Mouse (Mus musculus): ENCODE data around the gene Nrip1.

The Nrip1 gene

GRCm38 (mm10) chr16:76319364-76320117 is 54.1 kb downstream of the Nrip1 start:
- in situ Hi-C loops (cut with MboI; ENCODE audit: unreplicated experiment in 2 of 2) = no loop called here

GRCm38 (mm10) chr16:76318331-76318922 is 55.2 kb downstream of the Nrip1 start:
- in situ Hi-C loops (cut with MboI; ENCODE audit: unreplicated experiment in 2 of 2) = no loop called here

DNA sequence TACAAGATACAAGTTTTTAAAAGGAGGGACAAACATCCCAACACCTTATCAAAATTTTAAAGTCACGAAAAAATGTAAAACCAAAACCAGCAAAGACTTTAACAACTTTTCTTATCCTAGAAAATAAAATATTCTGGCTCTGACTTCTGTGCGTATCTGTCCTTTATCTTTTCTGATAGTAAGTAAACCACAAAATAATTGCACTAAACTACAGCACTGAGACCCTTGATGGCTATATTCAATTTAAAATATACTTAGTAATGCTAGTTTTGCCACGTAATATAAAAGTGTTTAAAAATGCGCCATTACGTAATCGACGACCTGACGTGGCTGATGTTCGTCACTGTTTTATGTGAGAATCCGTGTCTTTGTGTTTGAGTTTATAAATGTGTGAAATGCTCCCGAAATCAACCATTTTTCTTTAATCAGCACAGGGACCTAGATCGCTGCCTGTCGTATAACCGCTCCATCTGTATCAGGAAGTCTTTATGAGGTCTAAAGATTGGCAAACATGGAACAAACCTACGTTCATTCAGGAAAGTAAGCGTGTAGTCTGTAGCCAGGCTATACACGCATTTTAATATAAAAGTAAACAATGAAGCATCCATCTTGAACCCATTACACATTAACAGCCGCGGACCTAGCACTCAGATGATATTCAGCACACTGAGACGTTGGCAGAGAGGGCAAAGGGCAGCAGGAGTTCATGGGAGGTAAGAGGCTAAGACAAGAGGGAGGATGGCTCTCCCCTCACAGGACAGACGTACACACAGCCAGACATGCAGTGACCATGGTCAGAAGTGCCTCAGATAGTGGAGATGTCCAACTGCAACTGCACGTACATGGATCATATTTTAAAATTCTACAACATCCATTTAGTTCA is 56.4 kb downstream of the Nrip1 start:
- in situ Hi-C loops (cut with MboI; ENCODE audit: unreplicated experiment in 2 of 2) = no loop called here

DNA sequence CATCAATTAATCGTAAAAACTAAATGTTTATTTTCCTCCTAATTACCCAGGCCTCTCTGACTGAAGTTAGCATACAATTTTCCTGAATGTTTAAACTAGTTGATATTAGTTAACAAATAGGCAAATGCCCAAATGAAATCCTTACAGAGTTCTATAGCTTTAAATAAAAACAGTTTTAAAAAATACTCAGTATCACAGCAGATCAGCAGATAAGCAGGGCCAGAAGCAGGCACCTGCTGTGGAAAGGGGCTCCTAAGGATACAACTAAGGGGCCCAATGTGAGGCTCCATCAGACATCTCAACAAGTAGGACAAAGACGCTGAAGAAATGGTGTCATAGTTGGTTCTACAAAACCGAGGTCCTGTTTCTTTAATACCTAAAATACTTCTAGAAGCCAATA is 58.0 kb downstream of the Nrip1 start:
- in situ Hi-C loops (cut with MboI; ENCODE audit: unreplicated experiment in 2 of 2) = no loop called here

DNA sequence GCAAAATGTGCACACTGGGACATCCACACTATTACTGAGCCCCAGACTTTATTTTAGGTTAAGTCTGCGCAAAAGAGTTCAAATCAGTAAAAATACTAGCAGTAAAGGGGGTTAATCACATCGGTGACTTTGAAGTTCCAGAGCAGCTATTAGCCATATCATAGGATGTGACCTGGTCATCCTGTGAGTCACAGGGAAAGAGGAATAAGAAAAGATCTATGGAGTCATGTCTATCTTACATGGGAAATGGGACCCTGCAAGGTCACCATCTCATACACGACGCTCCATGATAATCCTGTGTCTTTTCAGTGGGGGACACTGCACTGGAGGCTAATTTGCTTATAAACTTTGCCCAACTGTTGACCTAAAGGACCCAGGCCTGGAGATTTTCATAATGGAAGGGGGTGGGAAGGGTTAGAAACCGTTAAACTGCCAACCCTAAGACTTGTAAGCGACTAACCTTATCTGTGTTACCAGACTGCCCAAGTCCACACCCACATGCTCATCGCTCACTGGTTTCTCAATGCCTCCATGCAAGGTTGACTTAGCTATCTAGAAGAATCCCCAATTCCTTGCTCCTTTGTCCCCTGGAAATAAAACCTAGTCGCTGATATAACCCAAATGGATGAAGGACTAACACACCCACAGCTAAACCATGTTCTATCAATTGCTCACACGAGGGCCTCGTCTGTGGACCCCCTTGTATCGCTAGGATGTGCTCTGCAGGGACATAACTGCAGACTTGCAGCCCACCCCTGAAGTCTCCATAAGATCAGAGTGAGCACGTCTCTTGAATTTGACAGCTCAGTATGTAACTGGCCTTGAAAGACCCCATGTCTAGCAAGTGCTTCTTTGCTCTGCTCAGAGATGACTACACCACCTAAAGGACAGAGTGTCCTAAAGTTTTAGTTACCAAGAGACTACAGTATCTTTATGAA is 59.3 kb downstream of the Nrip1 start:
- in situ Hi-C loops (cut with MboI; ENCODE audit: unreplicated experiment in 2 of 2) = no loop called here

DNA sequence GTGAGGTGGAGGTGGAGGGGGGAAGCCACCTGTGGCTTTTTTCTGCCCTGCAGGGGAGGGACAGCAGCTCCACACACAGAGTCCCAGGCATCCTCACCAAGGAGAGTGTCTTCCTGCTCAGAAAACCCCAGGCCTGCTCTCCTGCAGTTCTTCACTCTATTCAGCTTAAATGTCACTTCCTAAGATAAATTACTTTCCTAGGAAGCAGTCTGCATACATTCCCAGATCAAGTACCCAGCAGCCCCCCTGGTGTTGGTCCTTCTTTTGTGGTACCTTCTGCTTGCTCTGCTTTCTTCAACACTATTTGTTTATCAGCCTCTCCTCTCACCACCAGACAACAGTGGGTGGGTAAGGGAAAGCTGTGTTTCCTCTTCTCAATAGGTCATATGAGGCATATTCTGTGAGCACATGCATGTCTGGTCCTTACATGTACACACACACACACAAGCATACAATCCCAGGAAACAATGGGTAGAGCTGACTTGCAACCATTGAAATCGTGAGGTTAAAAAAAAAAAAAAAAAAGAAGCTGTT is 60.7 kb downstream of the Nrip1 start:
- in situ Hi-C loops (cut with MboI; ENCODE audit: unreplicated experiment in 2 of 2) = no loop called here

DNA sequence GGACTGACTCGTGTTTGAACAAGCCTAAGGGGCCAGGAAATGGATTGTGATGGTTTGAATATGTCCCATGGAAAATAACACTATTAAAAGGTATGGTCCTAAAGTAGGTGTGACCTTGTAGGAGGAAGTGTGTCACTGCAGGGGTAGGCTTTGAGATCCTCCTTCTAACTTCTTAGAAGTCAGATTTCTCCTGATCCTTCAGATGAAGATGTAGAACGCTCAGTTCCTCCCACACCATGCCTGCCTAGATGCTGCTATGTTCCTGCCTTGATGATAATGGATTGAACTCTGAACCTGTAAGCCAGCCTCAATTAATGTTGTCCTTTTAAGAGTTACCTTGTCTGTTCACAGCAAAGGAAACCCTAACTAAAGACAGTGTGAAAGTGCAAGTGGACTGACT is 62.8 kb downstream of the Nrip1 start:
- in situ Hi-C loops (cut with MboI; ENCODE audit: unreplicated experiment in 2 of 2) = no loop called here

GRCm38 (mm10) chr16:76310286-76310685 is 63.3 kb downstream of the Nrip1 start:
- in situ Hi-C loops (cut with MboI; ENCODE audit: unreplicated experiment in 2 of 2) = no loop called here

GRCm38 (mm10) chr16:76309280-76309679 is 64.3 kb downstream of the Nrip1 start:
- in situ Hi-C loops (cut with MboI; ENCODE audit: unreplicated experiment in 2 of 2) = no loop called here

DNA sequence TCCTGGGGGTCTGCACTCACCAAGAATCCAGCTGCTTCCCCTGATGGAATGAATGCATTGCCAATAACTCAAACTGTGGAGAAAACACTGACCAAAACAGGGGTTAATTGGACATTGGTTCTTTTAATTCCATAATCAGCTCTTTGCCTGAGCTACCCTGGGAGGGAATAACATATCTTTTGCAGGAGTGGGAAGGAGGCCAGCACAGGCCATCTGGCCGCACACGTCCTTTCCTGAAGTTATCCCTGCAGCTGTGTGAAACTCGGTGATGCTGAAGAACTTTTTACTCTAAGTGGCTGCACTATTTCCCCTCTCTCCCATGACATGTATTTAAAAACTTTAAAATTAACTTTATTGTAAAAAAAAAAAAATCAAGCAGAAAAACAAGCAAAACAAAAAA is 66.6 kb downstream of the Nrip1 start:
- in situ Hi-C loops (cut with MboI; ENCODE audit: unreplicated experiment in 2 of 2) = no loop called here

DNA sequence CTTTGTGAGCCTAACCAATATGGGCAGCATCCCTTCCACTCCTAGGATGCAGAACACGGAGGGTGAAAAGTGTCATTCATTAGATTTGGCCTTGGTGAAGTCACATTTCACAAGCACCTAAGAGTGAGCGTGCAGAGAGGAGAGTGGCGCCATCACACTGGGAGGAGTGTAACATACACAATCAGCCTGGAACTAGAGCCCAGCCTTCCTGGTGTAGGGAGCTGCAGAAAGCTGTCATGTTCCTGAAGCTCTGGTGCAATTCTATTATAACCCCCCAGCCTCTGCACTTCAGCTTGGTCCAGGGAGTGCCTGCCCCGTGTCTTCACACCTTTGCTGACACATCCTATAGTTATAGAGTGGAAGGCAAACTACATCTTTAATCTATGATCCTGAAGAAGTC is 67.2 kb downstream of the Nrip1 start:
- in situ Hi-C loops (cut with MboI; ENCODE audit: unreplicated experiment in 2 of 2) = no loop called here

- in situ Hi-C loops (cut with MboI; ENCODE audit: unreplicated experiment in 2 of 2) = no loop called here
These were observed 70.2 kb downstream of the Nrip1 start for GRCm38 (mm10) chr16:76303436-76303835.

GRCm38 (mm10) chr16:76301728-76302050 is 71.9 kb downstream of the Nrip1 start:
- in situ Hi-C loops (cut with MboI; ENCODE audit: unreplicated experiment in 2 of 2) = no loop called here

- in situ Hi-C loops (cut with MboI; ENCODE audit: unreplicated experiment in 2 of 2) = no loop called here
These were observed 72.4 kb downstream of the Nrip1 start for GRCm38 (mm10) chr16:76301037-76301727.

GRCm38 (mm10) chr16:76300452-76300851 is 73.2 kb downstream of the Nrip1 start:
- in situ Hi-C loops (cut with MboI; ENCODE audit: unreplicated experiment in 2 of 2) = no loop called here

GRCm38 (mm10) chr16:76299511-76299910 is 74.1 kb downstream of the Nrip1 start:
- in situ Hi-C loops (cut with MboI; ENCODE audit: unreplicated experiment in 2 of 2) = no loop called here

DNA sequence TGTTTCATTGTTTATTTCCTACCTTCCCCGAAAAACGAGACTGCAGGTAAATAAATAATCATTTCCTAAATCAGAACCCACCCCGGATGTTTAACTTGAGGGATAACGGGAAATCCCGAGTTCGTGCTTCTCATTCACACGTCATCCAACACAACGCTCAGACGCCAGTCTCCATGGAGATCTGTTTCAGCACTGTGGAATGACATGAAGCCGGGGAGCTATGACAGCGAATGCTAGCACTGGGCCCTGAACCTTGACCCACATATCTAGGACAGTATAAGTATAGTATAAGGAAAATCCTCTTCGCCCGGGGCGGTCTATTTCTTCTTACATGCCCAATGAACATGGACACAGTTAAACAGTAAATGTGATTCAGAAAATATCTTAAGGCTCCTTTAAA is 78.3 kb downstream of the Nrip1 start:
- in situ Hi-C loops (cut with MboI; ENCODE audit: unreplicated experiment in 2 of 2) = no loop called here

DNA sequence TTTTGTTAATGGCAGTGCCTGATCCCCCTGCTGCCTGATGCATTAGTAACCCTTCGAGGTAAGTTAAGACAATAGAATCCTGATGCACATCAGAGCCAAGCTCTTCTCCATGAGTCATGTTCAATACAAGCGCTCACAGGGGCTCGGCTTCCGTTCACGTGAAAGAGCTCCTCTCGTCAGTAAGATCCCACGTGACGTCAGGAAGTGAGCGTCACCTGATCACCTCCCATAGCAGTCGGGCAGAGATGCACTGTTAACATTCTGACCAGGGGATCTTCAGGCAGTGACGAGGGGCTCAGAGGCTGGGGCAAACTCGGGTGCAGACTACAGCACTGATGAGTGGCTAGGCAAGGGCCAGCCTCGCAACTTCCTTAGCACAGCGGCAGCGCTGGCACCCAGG is 79.1 kb downstream of the Nrip1 start:
- in situ Hi-C loops (cut with MboI; ENCODE audit: unreplicated experiment in 2 of 2) = no loop called here

GRCm38 (mm10) chr16:76293765-76294463 is 79.7 kb downstream of the Nrip1 start:
- in situ Hi-C loops (cut with MboI; ENCODE audit: unreplicated experiment in 2 of 2) = no loop called here
